Mouse (Mus musculus) hindbrain, embryonic 14.5 days (tissue): Measurements from ENCODE around the gene Tanc1. TPM values are rescaled to one million over a fixed set of nuclear protein-coding genes. Genes with fewer than 3 reads are reported as not detected.

Source experiments
- ATAC-seq: fragments of 200-750 bp; cut with Nextera tagmentation; 2 replicates; pipeline ENCODE4 v1.8.0; 2017; ENCODE audit warnings: moderate number of reproducible peaks, mild to moderate bottlenecking, moderate TSS enrichment, moderate library complexity; ENCODE audit not compliant: low FRiP score
- DNase-seq: peaks from one replicate; pipeline ENCODE4 v3.0.0-alpha.2; 2015; ENCODE audit warnings: low spot score
- H3K27ac ChIP-seq: fragments of 300-500 bp; sonication (generic); 2 replicates; pipeline ENCODE4 v1.5.1; 2014; ENCODE audit warnings: mild to moderate bottlenecking, moderate library complexity
- H3K27me3 ChIP-seq: fragments of 300-500 bp; sonication (generic); 2 replicates; pipeline ENCODE4 v1.6.1; 2014; ENCODE audit warnings: mild to moderate bottlenecking, low read length, mixed read lengths; ENCODE audit not compliant: control insufficient read depth, insufficient read depth
- H3K36me3 ChIP-seq: fragments of 300-500 bp; sonication (generic); replicated peaks from 2 replicates; pipeline ENCODE4 v1.6.1; 2014; ENCODE audit not compliant: control insufficient read depth, insufficient read depth
- H3K4me1 ChIP-seq: fragments of 300-500 bp; sonication (generic); replicated peaks from 2 replicates; pipeline ENCODE4 v1.6.1; 2014; ENCODE audit warnings: antibody characterized with exemption, low read length, mixed read lengths; ENCODE audit not compliant: control insufficient read depth, insufficient read depth
- H3K4me2 ChIP-seq: fragments of 300-500 bp; sonication (generic); replicated peaks from 2 replicates; pipeline ENCODE4 v1.6.1; 2014; ENCODE audit warnings: mild to moderate bottlenecking, moderate library complexity
- H3K4me3 ChIP-seq: fragments of 300-500 bp; sonication (generic); replicated peaks from 2 replicates; pipeline ENCODE4 v1.5.1; 2014; ENCODE audit warnings: mild to moderate bottlenecking, low read length
- H3K9ac ChIP-seq: fragments of 300-500 bp; sonication (generic); 2 replicates; pipeline ENCODE4 v1.6.1; 2014
- H3K9me3 ChIP-seq: fragments of 300-500 bp; sonication (generic); 2 replicates; pipeline ENCODE4 v1.6.1; 2016; ENCODE audit warnings: low read length; ENCODE audit not compliant: control insufficient read depth
- WGBS: fragments of 180-500 bp; shearing (Covaris S2); extraction: QIAGEN DNeasy Blood & Tissue Kit; methylation state at CpG from one replicate; pipeline ENCODE4 v1.1.7; 2014; 5-methylcytosine and 5-hydroxymethylcytosine counted together
- polyA plus RNA-seq: library from polyadenylated mRNA; unstranded; fragments of >200 nt; fragmentation: Nextera tagmentation; extraction: Ambion mirVana; gene quantifications from 2 replicates; pipeline ENCODE4 v1.2.1, GENCODE M21; 2014

Gene Tanc1
- polyA plus RNA-seq, 1 experiment from 2014 or later, result 7.9 TPM

GRCm38 (mm10) chr2:59749371-59749770, 137.5 kb downstream of the Tanc1 start:
- WGBS, result 33% methylated on average over 10 of the region's 10 CpGs
- H3K36me3 ChIP-seq, result no peaks in the 10 kb centered on the region
- H3K4me2 ChIP-seq, result no peak overlapping the region
- H3K4me1 ChIP-seq, result no peaks in the 10 kb centered on the region
- no peaks in the 10 kb centered on the region for H3K9me3 ChIP-seq
- ATAC-seq (no peak), DNase-seq (no peak)
- no peak overlapping the region for H3K9ac ChIP-seq
- no peaks in the 10 kb centered on the region for H3K27me3 ChIP-seq
- no peak overlapping the region for H3K27ac ChIP-seq
- H3K4me3 ChIP-seq, result no peak overlapping the region

GRCm38 (mm10) chr2:59751172-59751571, 139.3 kb downstream of the Tanc1 start:
- Histone ChIP-seq H3K36me3 (no peaks in the 10 kb centered on the region), H3K9me3 (no peaks in the 10 kb centered on the region), H3K4me2 (no peak overlapping the region), H3K4me1 (no peaks in the 10 kb centered on the region), H3K27ac (no peak overlapping the region), H3K9ac (no peak overlapping the region), H3K4me3 (no peak overlapping the region), H3K27me3 (no peaks in the 10 kb centered on the region)
- ATAC-seq, result no peak
- WGBS, result 81% methylated on average over 6 of the region's 6 CpGs
- no peak for DNase-seq

- Histone ChIP-seq H3K9me3 (no peaks in the 10 kb centered on the region), H3K4me1 (no peaks in the 10 kb centered on the region), H3K4me2 (no peak overlapping the region), H3K9ac (no peak overlapping the region), H3K4me3 (no peak overlapping the region), H3K36me3 (no peaks in the 10 kb centered on the region), H3K27ac (no peak overlapping the region), H3K27me3 (no peaks in the 10 kb centered on the region)
- 88% methylated on average over 7 of the region's 7 CpGs for WGBS
- no peak for ATAC-seq
- no peak for DNase-seq
These were observed 140.3 kb downstream of the Tanc1 start for GRCm38 (mm10) chr2:59752148-59752547.

- no peaks in the 10 kb centered on the region for H3K9me3 ChIP-seq
- no peaks in the 10 kb centered on the region for H3K4me1 ChIP-seq
- H3K36me3 ChIP-seq, result no peaks in the 10 kb centered on the region
- DNase-seq (no peak), ATAC-seq (no peak)
- H3K4me2 ChIP-seq, result no peak overlapping the region
- WGBS, result 90% methylated on average over 5 of the region's 5 CpGs
- no peaks in the 10 kb centered on the region for H3K27me3 ChIP-seq
- H3K9ac ChIP-seq, result no peak overlapping the region
- no peak overlapping the region for H3K4me3 ChIP-seq
- no peak overlapping the region for H3K27ac ChIP-seq
These were observed 140.9 kb downstream of the Tanc1 start for GRCm38 (mm10) chr2:59752766-59753165.

GRCm38 (mm10) chr2:59756137-59756753, 144.4 kb downstream of the Tanc1 start:
- Histone ChIP-seq H3K4me2 (no peak overlapping the region), H3K4me1 (no peaks in the 10 kb centered on the region), H3K27me3 (no peaks in the 10 kb centered on the region), H3K4me3 (no peak overlapping the region), H3K36me3 (no peaks in the 10 kb centered on the region; the same call in 1 of the 2 replicates), H3K9me3 (no peaks in the 10 kb centered on the region), H3K9ac (no peak overlapping the region), H3K27ac (no peak overlapping the region)
- ATAC-seq (no peak), DNase-seq (no peak)
- WGBS, result 81% methylated on average over 13 of the region's 13 CpGs

GRCm38 (mm10) chr2:59757015-59757414, 145.2 kb downstream of the Tanc1 start:
- Histone ChIP-seq H3K27ac (no peak overlapping the region), H3K36me3 (no peaks in the 10 kb centered on the region; the same call in 1 of the 2 replicates), H3K4me2 (no peak overlapping the region), H3K9me3 (no peaks in the 10 kb centered on the region), H3K4me1 (no peaks in the 10 kb centered on the region), H3K9ac (no peak overlapping the region), H3K4me3 (no peak overlapping the region), H3K27me3 (no peaks in the 10 kb centered on the region)
- peak; percentile 60 for DNase-seq
- peak; percentile 48; the same call in 1 of the 2 replicates for ATAC-seq
- 68% methylated on average over 6 of the region's 6 CpGs for WGBS

- H3K4me1 ChIP-seq, result no peaks in the 10 kb centered on the region
- ATAC-seq (no peak), DNase-seq (no peak)
- H3K36me3 ChIP-seq, result no peaks in the 10 kb centered on the region; the same call in 1 of the 2 replicates
- WGBS, result 81% methylated on average over 9 of the region's 9 CpGs
- H3K27me3 ChIP-seq, result no peaks in the 10 kb centered on the region
- H3K4me2 ChIP-seq, result no peak overlapping the region
- no peak overlapping the region for H3K27ac ChIP-seq
- H3K4me3 ChIP-seq, result no peak overlapping the region
- no peak overlapping the region for H3K9ac ChIP-seq
- no peaks in the 10 kb centered on the region for H3K9me3 ChIP-seq
These were observed 146.5 kb downstream of the Tanc1 start for GRCm38 (mm10) chr2:59758139-59758918.

GRCm38 (mm10) chr2:59760731-59761130, 148.9 kb downstream of the Tanc1 start:
- WGBS, result 90% methylated on average over 4 of the region's 4 CpGs
- DNase-seq (no peak), ATAC-seq (no peak)
- no peak overlapping the region for H3K27ac ChIP-seq
- H3K9me3 ChIP-seq, result no peaks in the 10 kb centered on the region
- no peaks in the 10 kb centered on the region for H3K4me1 ChIP-seq
- H3K36me3 ChIP-seq, result no peaks in the 10 kb centered on the region; the same call in 1 of the 2 replicates
- H3K9ac ChIP-seq, result no peak overlapping the region
- H3K4me2 ChIP-seq, result no peak overlapping the region
- no peak overlapping the region for H3K4me3 ChIP-seq
- H3K27me3 ChIP-seq, result no peaks in the 10 kb centered on the region

- Histone ChIP-seq H3K27ac (no peak overlapping the region), H3K4me1 (no peaks in the 10 kb centered on the region), H3K4me3 (no peak overlapping the region), H3K9me3 (no peaks in the 10 kb centered on the region), H3K36me3 (no peaks in the 10 kb centered on the region; the same call in 1 of the 2 replicates), H3K27me3 (no peaks in the 10 kb centered on the region), H3K4me2 (no peak overlapping the region), H3K9ac (no peak overlapping the region)
- DNase-seq, result no peak
- 52% methylated on average over 12 of the region's 12 CpGs for WGBS
- no peak for ATAC-seq
These were observed 149.3 kb downstream of the Tanc1 start for GRCm38 (mm10) chr2:59761183-59761582.
